Mouse (Mus musculus) ES-Bruce4 (cell line): Measurements from ENCODE around the gene Tsen2.

Experiments
- EP300 ChIP-seq: IDR thresholded peaks from 2 replicates; pipeline ENCODE4 v1.6.1; 2011; ENCODE audit warnings: low read depth, low read length; ENCODE audit not compliant: insufficient read depth
- POLR2A ChIP-seq: IDR thresholded peaks from one replicate; pipeline ENCODE4 v1.8.1; 2011; ENCODE audit warnings: low read length; ENCODE audit not compliant: insufficient read depth

DNA sequence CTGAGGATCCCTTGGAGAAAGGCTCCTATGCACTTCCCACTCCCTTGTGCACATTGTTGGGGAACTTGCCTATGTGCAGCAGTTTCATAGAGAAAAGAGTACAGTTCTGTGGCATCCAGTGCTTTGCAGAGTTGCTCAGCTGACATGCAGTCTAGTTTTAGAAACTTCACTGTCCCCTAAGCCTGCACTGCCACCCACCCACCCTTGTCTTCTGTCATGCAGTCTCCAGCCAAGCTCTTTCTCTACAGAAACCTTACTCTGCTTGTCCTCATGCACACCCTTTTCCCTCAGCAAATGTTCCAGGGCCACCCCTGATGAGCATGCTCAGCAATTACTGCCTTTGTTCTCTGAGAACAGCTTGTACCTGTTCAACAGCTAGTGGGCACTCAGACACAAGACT, 69.3 kb downstream of the Tsen2 start:
- TF ChIP-seq POLR2A (no peak), EP300 (no peak)
